Mouse (Mus musculus): ENCODE measurements around the gene Robo1. TPM values are rescaled to one million over a fixed set of nuclear protein-coding genes. Genes with fewer than 3 reads are reported as not detected.

The Robo1 gene
- 23.7 and 27.4 TPM in 2 replicates for polyA plus RNA-seq (2015; fragmentation: Nextera tagmentation; extraction: Ambion mirVana)

- ATAC-seq (ENCODE audit: insufficient read depth, low FRiP score, low read depth) = no peak
- no peaks in the 10 kb centered on the region for H3K27me3 ChIP-seq (replicated peaks)
- no peak within 1 kb of the TSS for H3K4me3 ChIP-seq (replicated peaks)
- H3K4me2 ChIP-seq = no peak within 1 kb of the TSS
- no peaks in the 10 kb centered on the region for H3K4me1 ChIP-seq
- H3K36me3 ChIP-seq = no peaks in the 10 kb centered on the region
- 67% methylated on average over 8 of the region's 8 CpGs for WGBS
- no peak within 1 kb of the TSS for H3K9ac ChIP-seq
- no peak within 1 kb of the TSS for H3K27ac ChIP-seq
- no peaks in the 10 kb centered on the region for H3K9me3 ChIP-seq
These were observed at the start of gene Robo1 for GRCm38 (mm10) chr16:72307537-72308330. TSS of gene Robo1 (plus strand) at chr16:72308306.

GRCm38 (mm10) chr16:72267839-72268238, 40.3 kb upstream of the Robo1 start:
- H3K36me3 ChIP-seq = no peaks in the 10 kb centered on the region
- no peaks in the 10 kb centered on the region for H3K9me3 ChIP-seq
- no peaks in the 10 kb centered on the region for H3K27me3 ChIP-seq (replicated peaks)
- no peak for ATAC-seq (ENCODE audit: insufficient read depth, low FRiP score, low read depth)
- H3K9ac ChIP-seq = no peak overlapping the region
- H3K27ac ChIP-seq = no peak overlapping the region
- H3K4me2 ChIP-seq = no peak overlapping the region
- WGBS = 81% methylated on average over 10 of the region's 10 CpGs
- H3K4me3 ChIP-seq (replicated peaks) = no peak overlapping the region
- H3K4me1 ChIP-seq = no peaks in the 10 kb centered on the region

GRCm38 (mm10) chr16:72276390-72277074, 31.6 kb upstream of the Robo1 start:
- H3K4me2 ChIP-seq = no peak overlapping the region
- no peak overlapping the region for H3K4me3 ChIP-seq (replicated peaks)
- WGBS = 74% methylated on average over 3 of the region's 3 CpGs
- H3K36me3 ChIP-seq = no peaks in the 10 kb centered on the region
- ATAC-seq (ENCODE audit: insufficient read depth, low FRiP score, low read depth) = no peak
- H3K27me3 ChIP-seq (replicated peaks) = no peaks in the 10 kb centered on the region
- no peak overlapping the region for H3K9ac ChIP-seq
- H3K9me3 ChIP-seq = no peaks in the 10 kb centered on the region
- no peaks in the 10 kb centered on the region for H3K4me1 ChIP-seq
- no peak overlapping the region for H3K27ac ChIP-seq

GRCm38 (mm10) chr16:72308331-72308668, 194 bp downstream of the Robo1 start:
- ATAC-seq (ENCODE audit: insufficient read depth, low FRiP score, low read depth) = no peak
- H3K9ac ChIP-seq = no peak overlapping the region
- H3K27ac ChIP-seq = no peak overlapping the region
- 60% methylated on average over 6 of the region's 6 CpGs for WGBS
- no peaks in the 10 kb centered on the region for H3K36me3 ChIP-seq
- no peaks in the 10 kb centered on the region for H3K4me1 ChIP-seq
- H3K4me3 ChIP-seq (replicated peaks) = no peak overlapping the region
- no peaks in the 10 kb centered on the region for H3K9me3 ChIP-seq
- no peaks in the 10 kb centered on the region for H3K27me3 ChIP-seq (replicated peaks)
- H3K4me2 ChIP-seq = no peak overlapping the region

- 43% methylated on average over 8 of the region's 8 CpGs for WGBS
- H3K4me2 ChIP-seq = no peak overlapping the region
- H3K9me3 ChIP-seq = no peaks in the 10 kb centered on the region
- H3K4me1 ChIP-seq = no peaks in the 10 kb centered on the region
- no peak overlapping the region for H3K27ac ChIP-seq
- ATAC-seq (ENCODE audit: insufficient read depth, low FRiP score, low read depth) = no peak
- H3K27me3 ChIP-seq (replicated peaks) = no peaks in the 10 kb centered on the region
- no peak overlapping the region for H3K4me3 ChIP-seq (replicated peaks)
- no peaks in the 10 kb centered on the region for H3K36me3 ChIP-seq
- no peak overlapping the region for H3K9ac ChIP-seq
These were observed 19.2 kb downstream of the Robo1 start for GRCm38 (mm10) chr16:72327321-72327720.

GRCm38 (mm10) chr16:72328579-72328978, 20.5 kb downstream of the Robo1 start:
- 83% methylated on average over 3 of the region's 3 CpGs for WGBS

GRCm38 (mm10) chr16:72337757-72338156, 29.7 kb downstream of the Robo1 start:
- H3K9ac ChIP-seq = no peak overlapping the region
- no peak for ATAC-seq (ENCODE audit: insufficient read depth, low FRiP score, low read depth)
- WGBS = 98% methylated on average over 1 of the region's 1 CpGs
- no peak overlapping the region for H3K4me2 ChIP-seq
- no peaks in the 10 kb centered on the region for H3K27me3 ChIP-seq (replicated peaks)
- H3K36me3 ChIP-seq = no peaks in the 10 kb centered on the region
- H3K4me3 ChIP-seq (replicated peaks) = no peak overlapping the region
- no peak overlapping the region for H3K27ac ChIP-seq
- H3K9me3 ChIP-seq = no peaks in the 10 kb centered on the region
- no peaks in the 10 kb centered on the region for H3K4me1 ChIP-seq

More at GRCm38 (mm10) chr16:72328579-72328978, 20.5 kb downstream of the Robo1 start:
- Histone ChIP-seq H3K27ac (no peak overlapping the region), H3K27me3 (replicated peaks) (no peaks in the 10 kb centered on the region), H3K9me3 (no peaks in the 10 kb centered on the region), H3K36me3 (no peaks in the 10 kb centered on the region), H3K4me2 (no peak overlapping the region), H3K9ac (no peak overlapping the region), H3K4me1 (no peaks in the 10 kb centered on the region), H3K4me3 (replicated peaks) (no peak overlapping the region)
- no peak for ATAC-seq (ENCODE audit: insufficient read depth, low FRiP score, low read depth)

GRCm38 (mm10) chr16:72350422-72350821, 42.3 kb downstream of the Robo1 start:
- H3K27me3 ChIP-seq (replicated peaks) = no peaks in the 10 kb centered on the region
- H3K9ac ChIP-seq = no peak overlapping the region
- H3K27ac ChIP-seq = no peak overlapping the region
- no peaks in the 10 kb centered on the region for H3K36me3 ChIP-seq
- no peak overlapping the region for H3K4me3 ChIP-seq (replicated peaks)
- 47% methylated on average over 5 of the region's 5 CpGs for WGBS
- no peak for ATAC-seq (ENCODE audit: insufficient read depth, low FRiP score, low read depth)
- no peaks in the 10 kb centered on the region for H3K4me1 ChIP-seq
- H3K4me2 ChIP-seq = no peak overlapping the region
- H3K9me3 ChIP-seq = no peaks in the 10 kb centered on the region

- Histone ChIP-seq H3K4me2 (no peak overlapping the region), H3K27ac (no peak overlapping the region), H3K27me3 (replicated peaks) (no peaks in the 10 kb centered on the region), H3K9ac (no peak overlapping the region), H3K4me1 (no peaks in the 10 kb centered on the region), H3K4me3 (replicated peaks) (no peak overlapping the region), H3K36me3 (no peaks in the 10 kb centered on the region), H3K9me3 (no peaks in the 10 kb centered on the region)
- WGBS = 66% methylated on average over 2 of the region's 2 CpGs
- no peak for ATAC-seq (ENCODE audit: insufficient read depth, low FRiP score, low read depth)
These were observed 48.6 kb downstream of the Robo1 start for GRCm38 (mm10) chr16:72356515-72357357.

- no peaks in the 10 kb centered on the region for H3K4me1 ChIP-seq
- no peak for ATAC-seq (ENCODE audit: insufficient read depth, low FRiP score, low read depth)
- H3K4me3 ChIP-seq (replicated peaks) = no peak overlapping the region
- no peaks in the 10 kb centered on the region for H3K27me3 ChIP-seq (replicated peaks)
- 63% methylated on average over 5 of the region's 5 CpGs for WGBS
- no peak overlapping the region for H3K9ac ChIP-seq
- H3K4me2 ChIP-seq = no peak overlapping the region
- H3K27ac ChIP-seq = no peak overlapping the region
- H3K9me3 ChIP-seq = no peaks in the 10 kb centered on the region
- H3K36me3 ChIP-seq = no peaks in the 10 kb centered on the region
These were observed 68.8 kb downstream of the Robo1 start for GRCm38 (mm10) chr16:72376896-72377295.

GRCm38 (mm10) chr16:72381819-72382218, 73.7 kb downstream of the Robo1 start:
- Histone ChIP-seq H3K4me1 (no peaks in the 10 kb centered on the region), H3K9me3 (no peaks in the 10 kb centered on the region), H3K4me2 (no peak overlapping the region), H3K9ac (no peak overlapping the region), H3K36me3 (no peaks in the 10 kb centered on the region), H3K27ac (no peak overlapping the region), H3K27me3 (replicated peaks) (no peaks in the 10 kb centered on the region), H3K4me3 (replicated peaks) (no peak overlapping the region)
- ATAC-seq (ENCODE audit: insufficient read depth, low FRiP score, low read depth) = no peak
- 88% methylated on average over 6 of the region's 6 CpGs for WGBS

GRCm38 (mm10) chr16:72383566-72383965, 75.5 kb downstream of the Robo1 start:
- no peak overlapping the region for H3K4me3 ChIP-seq (replicated peaks)
- no peak overlapping the region for H3K4me2 ChIP-seq
- peak; percentile 73 for ATAC-seq (ENCODE audit: insufficient read depth, low FRiP score, low read depth)
- H3K27me3 ChIP-seq (replicated peaks) = no peaks in the 10 kb centered on the region
- H3K4me1 ChIP-seq = no peaks in the 10 kb centered on the region
- WGBS = 61% methylated on average over 1 of the region's 1 CpGs
- no peak overlapping the region for H3K27ac ChIP-seq
- no peaks in the 10 kb centered on the region for H3K9me3 ChIP-seq
- H3K9ac ChIP-seq = no peak overlapping the region
- no peaks in the 10 kb centered on the region for H3K36me3 ChIP-seq
